Mouse (Mus musculus) kidney, embryonic 14.5 days (tissue): ENCODE measurements at regions not wholly inside any gene's neighbourhood (a gene's known extent, or its start where the extent isn't known, plus 50 kb on each side); places are given as distances from the start of the nearest gene placed in this dataset.

Experiments used
- ATAC-seq: fragments of 200-750 bp; cut with Nextera tagmentation; 2 replicates; pipeline ENCODE4 v1.8.0; 2017; ENCODE audit warnings: moderate number of reproducible peaks, mild to moderate bottlenecking, moderate TSS enrichment, moderate library complexity; ENCODE audit not compliant: low FRiP score, low TSS enrichment
- H3K27ac ChIP-seq: fragments of 300-500 bp; sonication (generic); 2 replicates; pipeline ENCODE4 v1.5.1; 2014; ENCODE audit warnings: low read depth, mild to moderate bottlenecking, low read length, moderate library complexity, mixed read lengths
- H3K27me3 ChIP-seq: fragments of 300-500 bp; sonication (generic); 2 replicates; pipeline ENCODE4 v1.6.1; 2014; ENCODE audit warnings: mild to moderate bottlenecking, low read length; ENCODE audit not compliant: control insufficient read depth, insufficient read depth
- H3K36me3 ChIP-seq: fragments of 300-500 bp; sonication (generic); 2 replicates; pipeline ENCODE4 v1.6.1; 2014; ENCODE audit warnings: low read length, mixed read lengths; ENCODE audit not compliant: control insufficient read depth, insufficient read depth
- H3K4me1 ChIP-seq: fragments of 300-500 bp; sonication (generic); 2 replicates; pipeline ENCODE4 v1.6.1; 2014; ENCODE audit warnings: low read length, mixed read lengths; ENCODE audit not compliant: control insufficient read depth, insufficient read depth
- H3K4me2 ChIP-seq: fragments of 300-500 bp; sonication (generic); replicated peaks from 2 replicates; pipeline ENCODE4 v1.6.1; 2014; ENCODE audit warnings: low read depth, mild to moderate bottlenecking, low read length
- H3K4me3 ChIP-seq: fragments of 300-500 bp; sonication (generic); 2 replicates; pipeline ENCODE4 v1.5.1; 2014; ENCODE audit warnings: mild to moderate bottlenecking, low read length
- H3K9ac ChIP-seq: fragments of 300-500 bp; sonication (generic); 2 replicates; pipeline ENCODE4 v1.6.1; 2014; ENCODE audit warnings: low read depth, mild to moderate bottlenecking, low read length, moderate library complexity
- H3K9me3 ChIP-seq: fragments of 300-500 bp; sonication (generic); 2 replicates; pipeline ENCODE4 v1.6.1; 2016; ENCODE audit warnings: low read length; ENCODE audit not compliant: control insufficient read depth
- WGBS: fragments of 180-500 bp; shearing (Covaris S2); extraction: QIAGEN DNeasy Blood & Tissue Kit; methylation state at CpG from one replicate; pipeline ENCODE4 v1.1.7; 2014; 5-methylcytosine and 5-hydroxymethylcytosine counted together

DNA sequence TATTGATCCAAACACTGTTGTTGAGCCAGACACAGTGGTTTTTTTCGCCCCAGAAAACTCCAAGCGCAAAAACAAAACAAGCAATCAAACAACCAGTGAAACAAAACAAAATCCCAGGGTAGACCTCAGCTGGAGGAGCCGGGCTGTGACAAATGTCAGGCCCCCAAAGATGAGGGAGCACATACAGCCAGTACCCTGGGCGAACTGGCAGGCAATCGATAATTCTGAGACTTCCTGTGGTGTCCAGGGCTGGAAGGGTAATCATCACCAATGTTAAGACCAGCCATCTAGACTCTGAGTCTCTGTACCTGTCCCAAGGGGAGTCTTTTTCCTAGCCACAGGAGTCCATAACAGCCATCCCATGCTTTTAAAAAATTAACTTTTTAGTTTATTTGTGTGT lies 80.6 kb downstream of the Mtx3 start:
- no peak for ATAC-seq
- Histone ChIP-seq H3K9ac (no peak overlapping the region), H3K36me3 (no peaks in the 10 kb centered on the region), H3K4me2 (no peak overlapping the region), H3K4me3 (no peak overlapping the region), H3K27ac (no peak overlapping the region), H3K4me1 (no peaks in the 10 kb centered on the region), H3K27me3 (no peaks in the 10 kb centered on the region), H3K9me3 (no peaks in the 10 kb centered on the region)
- WGBS = 82% methylated on average over 5 of the region's 5 CpGs

DNA sequence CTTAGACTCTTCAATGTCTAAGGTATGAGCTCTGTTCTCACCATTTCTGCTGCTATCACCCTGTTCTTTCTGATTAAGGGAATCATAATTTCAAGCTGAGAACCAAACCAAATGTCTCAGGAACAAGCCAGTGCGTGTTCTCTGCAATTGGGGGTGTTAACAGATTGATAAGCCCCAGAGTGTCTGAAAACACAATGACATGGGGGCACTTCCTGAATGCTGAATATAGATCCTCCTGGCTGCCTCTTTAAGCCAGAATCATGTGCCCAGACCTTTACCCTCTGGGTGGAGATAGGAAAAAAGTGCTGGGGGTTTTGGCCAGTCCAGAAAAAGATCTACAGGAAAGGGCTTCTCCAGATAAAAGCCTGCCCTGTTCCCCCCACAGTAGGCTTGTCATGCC lies 84.0 kb downstream of the Mtx3 start:
- H3K9me3 ChIP-seq = no peaks in the 10 kb centered on the region
- no peak overlapping the region for H3K4me3 ChIP-seq
- no peak overlapping the region for H3K27ac ChIP-seq
- H3K9ac ChIP-seq = no peak overlapping the region
- 62% methylated on average over 1 of the region's 1 CpGs for WGBS
- no peaks in the 10 kb centered on the region for H3K27me3 ChIP-seq
- no peaks in the 10 kb centered on the region for H3K36me3 ChIP-seq
- H3K4me2 ChIP-seq = no peak overlapping the region
- no peaks in the 10 kb centered on the region for H3K4me1 ChIP-seq
- no peak for ATAC-seq

DNA sequence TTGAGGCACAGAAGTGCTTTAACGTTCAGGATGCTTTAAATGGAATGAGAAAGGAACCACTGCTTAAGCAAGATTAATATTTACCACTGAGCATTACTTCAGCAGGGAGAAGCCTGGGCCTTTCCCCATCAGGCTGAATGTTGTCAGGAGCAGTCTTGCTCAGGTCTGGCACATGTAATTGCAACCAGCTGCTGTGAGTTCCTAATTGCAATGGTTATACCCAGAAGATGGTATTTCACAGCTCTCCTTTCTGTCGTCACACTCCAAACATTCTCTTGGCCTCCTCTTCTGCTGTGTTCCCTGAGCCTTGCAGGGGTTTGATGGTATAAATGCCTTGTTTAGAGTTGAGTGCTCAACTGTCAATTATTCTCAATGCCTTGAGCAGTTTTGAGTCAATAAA lies 87.1 kb downstream of the Mtx3 start:
- no peak overlapping the region for H3K27ac ChIP-seq
- no peaks in the 10 kb centered on the region for H3K4me1 ChIP-seq
- no peaks in the 10 kb centered on the region for H3K9me3 ChIP-seq
- no peak overlapping the region for H3K4me2 ChIP-seq
- H3K9ac ChIP-seq = no peak overlapping the region
- no peaks in the 10 kb centered on the region for H3K27me3 ChIP-seq
- no peak for ATAC-seq
- no peak overlapping the region for H3K4me3 ChIP-seq
- WGBS = 73% methylated on average over 2 of the region's 2 CpGs
- H3K36me3 ChIP-seq = no peaks in the 10 kb centered on the region

DNA sequence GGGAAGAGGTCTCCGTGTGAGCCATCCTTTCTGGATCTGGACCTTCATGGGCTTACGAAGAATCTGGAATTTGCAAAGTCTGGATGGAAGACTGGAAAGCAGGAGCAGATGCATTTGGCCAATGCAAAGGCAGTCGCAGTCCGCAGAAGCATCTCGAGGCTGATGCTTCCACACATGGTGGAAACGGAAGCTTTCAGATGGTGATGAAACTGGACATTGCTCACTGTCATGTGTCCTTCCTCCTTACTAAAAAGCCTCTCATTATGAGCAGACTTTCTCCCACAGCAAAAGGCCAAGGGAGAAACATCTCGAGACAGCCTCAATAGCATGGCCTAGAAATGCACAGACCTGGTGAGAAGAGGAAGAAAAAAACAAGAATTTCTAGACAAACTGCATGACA lies 94.5 kb downstream of the Mtx3 start:
- WGBS = 91% methylated on average over 7 of the region's 7 CpGs
- ATAC-seq = no peak
- no peak overlapping the region for H3K4me2 ChIP-seq
- no peaks in the 10 kb centered on the region for H3K36me3 ChIP-seq
- no peak overlapping the region for H3K9ac ChIP-seq
- H3K27ac ChIP-seq = no peak overlapping the region
- no peaks in the 10 kb centered on the region for H3K4me1 ChIP-seq
- no peaks in the 10 kb centered on the region for H3K9me3 ChIP-seq
- no peaks in the 10 kb centered on the region for H3K27me3 ChIP-seq
- H3K4me3 ChIP-seq = no peak overlapping the region

DNA sequence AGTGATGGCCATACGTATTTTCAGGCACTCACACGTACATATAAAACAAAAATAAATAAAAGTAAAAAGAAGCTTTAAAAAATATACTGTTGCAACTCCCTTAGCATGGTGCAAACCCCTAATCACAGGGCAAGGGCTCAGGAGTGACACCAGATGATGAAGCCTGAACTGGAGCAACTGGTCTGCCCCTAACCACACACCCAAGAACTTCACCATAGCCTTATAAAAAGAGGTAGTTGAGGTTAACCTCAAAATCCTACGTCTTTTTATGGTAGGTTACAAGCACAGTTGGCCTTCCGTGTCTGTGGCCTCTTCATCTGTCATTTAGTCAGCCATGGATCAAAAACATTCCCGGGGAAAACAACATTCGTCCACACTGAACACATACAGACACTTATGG lies 96.0 kb downstream of the Mtx3 start:
- Histone ChIP-seq H3K4me2 (no peak overlapping the region), H3K4me1 (no peaks in the 10 kb centered on the region), H3K27me3 (no peaks in the 10 kb centered on the region), H3K9me3 (no peaks in the 10 kb centered on the region), H3K27ac (no peak overlapping the region), H3K4me3 (no peak overlapping the region), H3K36me3 (no peaks in the 10 kb centered on the region), H3K9ac (no peak overlapping the region)
- 86% methylated on average over 6 of the region's 6 CpGs for WGBS
- no peak for ATAC-seq

DNA sequence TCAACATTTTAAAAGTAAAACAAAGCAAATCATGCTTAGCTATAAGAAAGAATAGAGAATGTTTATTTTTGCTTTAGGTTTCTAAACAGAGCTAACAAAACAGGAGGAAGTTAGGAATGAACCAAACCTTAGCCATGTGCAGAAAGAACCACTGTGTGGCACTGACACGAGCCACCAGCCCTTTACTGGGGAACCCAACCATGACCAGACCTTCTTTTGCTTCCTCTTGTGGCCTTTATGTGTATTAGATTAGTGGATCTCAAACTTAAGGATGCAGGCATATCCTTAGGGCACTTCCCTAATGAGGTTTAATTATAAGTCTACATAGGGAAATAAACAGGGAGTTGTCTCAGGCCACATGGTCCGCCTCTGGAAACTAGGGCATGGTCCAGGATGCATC lies 104.0 kb downstream of the Mtx3 start:
- Histone ChIP-seq H3K4me2 (no peak overlapping the region), H3K9ac (no peak overlapping the region), H3K4me1 (no peaks in the 10 kb centered on the region), H3K9me3 (no peaks in the 10 kb centered on the region), H3K36me3 (no peaks in the 10 kb centered on the region), H3K27me3 (no peaks in the 10 kb centered on the region), H3K27ac (no peak overlapping the region), H3K4me3 (no peak overlapping the region)
- WGBS = 60% methylated on average over 2 of the region's 2 CpGs
- no peak for ATAC-seq

DNA sequence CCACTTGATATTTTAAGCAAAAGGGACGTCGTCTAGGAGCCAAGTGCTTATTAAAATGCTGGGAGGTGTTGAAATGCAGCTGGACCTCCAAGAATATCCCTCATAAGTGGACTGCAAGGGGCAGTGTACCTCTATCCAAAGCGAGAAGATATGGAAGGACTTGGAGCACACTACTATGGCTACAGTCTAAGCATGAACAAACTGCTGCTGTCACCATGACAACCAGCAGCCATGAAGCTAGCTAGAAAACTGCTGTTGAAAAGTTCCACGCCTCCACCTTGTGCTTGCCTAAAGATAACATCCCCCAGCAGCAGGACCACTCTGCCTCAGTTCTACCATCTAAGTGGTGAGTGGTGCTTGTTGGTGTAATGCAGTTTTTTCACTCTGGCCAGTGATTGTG lies 115.5 kb downstream of the Mtx3 start:
- H3K36me3 ChIP-seq = no peaks in the 10 kb centered on the region
- H3K4me1 ChIP-seq = no peaks in the 10 kb centered on the region
- no peaks in the 10 kb centered on the region for H3K9me3 ChIP-seq
- no peak overlapping the region for H3K4me3 ChIP-seq
- H3K27ac ChIP-seq = no peak overlapping the region
- WGBS = 68% methylated on average over 4 of the region's 4 CpGs
- no peak for ATAC-seq
- H3K9ac ChIP-seq = no peak overlapping the region
- H3K4me2 ChIP-seq = no peak overlapping the region
- no peaks in the 10 kb centered on the region for H3K27me3 ChIP-seq

DNA sequence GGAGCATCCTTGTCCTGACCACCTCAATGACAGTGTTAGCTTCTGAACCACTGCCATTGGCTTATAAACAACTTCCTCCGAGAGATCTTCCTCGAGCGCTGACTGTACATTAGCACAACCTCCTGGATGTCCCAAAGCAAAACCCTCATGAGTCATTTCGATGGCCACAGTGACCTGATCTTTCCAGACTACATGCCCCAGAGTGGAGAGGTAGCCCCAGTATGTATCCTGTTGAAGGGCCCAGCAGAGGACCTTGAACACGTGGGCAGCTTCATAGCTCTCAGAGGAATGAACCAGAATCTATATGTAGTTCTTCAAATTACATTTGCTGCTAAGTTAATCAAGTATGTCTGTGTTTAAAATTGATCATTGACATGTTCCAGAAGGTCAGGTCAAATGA lies 118.1 kb downstream of the Mtx3 start:
- ATAC-seq = no peak
- Histone ChIP-seq H3K36me3 (no peaks in the 10 kb centered on the region), H3K9me3 (no peaks in the 10 kb centered on the region), H3K4me1 (no peaks in the 10 kb centered on the region), H3K4me3 (no peak overlapping the region), H3K27ac (no peak overlapping the region), H3K9ac (no peak overlapping the region), H3K4me2 (no peak overlapping the region), H3K27me3 (no peaks in the 10 kb centered on the region)
- WGBS = 87% methylated on average over 5 of the region's 5 CpGs

DNA sequence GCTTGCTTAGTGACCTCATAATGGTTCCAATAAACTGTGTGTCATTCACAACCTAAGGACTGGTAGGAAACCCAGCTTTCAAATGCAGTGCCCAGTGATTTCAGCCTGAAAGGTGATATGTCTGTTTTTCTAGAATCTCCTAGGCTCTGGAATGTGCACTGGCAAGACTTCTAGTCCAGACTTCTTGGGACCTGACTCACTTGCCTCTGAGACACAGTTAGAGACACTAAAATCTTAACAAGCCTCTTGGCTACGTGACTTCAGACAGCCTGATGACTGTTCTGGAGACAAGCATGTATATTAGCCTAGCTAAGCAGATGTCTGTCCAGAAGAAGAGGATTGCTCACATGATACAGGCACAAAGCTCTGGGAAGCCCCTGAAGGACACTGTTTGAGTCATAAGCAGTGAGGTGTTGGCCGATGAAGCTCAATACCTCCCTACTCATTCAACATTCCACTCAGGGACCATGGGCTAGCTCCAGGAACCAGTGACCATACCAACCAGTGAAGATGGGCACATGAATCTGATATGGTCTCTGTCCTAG lies 118.9 kb downstream of the Mtx3 start:
- Histone ChIP-seq H3K4me3 (no peak overlapping the region), H3K36me3 (no peaks in the 10 kb centered on the region), H3K4me1 (no peaks in the 10 kb centered on the region), H3K27me3 (no peaks in the 10 kb centered on the region), H3K4me2 (no peak overlapping the region), H3K27ac (no peak overlapping the region), H3K9ac (no peak overlapping the region), H3K9me3 (no peaks in the 10 kb centered on the region)
- WGBS = 85% methylated on average over 2 of the region's 2 CpGs
- no peak for ATAC-seq
